Mouse (Mus musculus) intestine, postnatal 0 days (tissue): ENCODE results near the gene Pxmp4. TPM values are rescaled to one million over a fixed set of nuclear protein-coding genes. Genes with fewer than 3 reads are reported as not detected.

Experiments
- ATAC-seq: fragments of 200-750 bp; cut with Nextera tagmentation; 2 replicates; pipeline ENCODE4 v1.8.0; 2017; ENCODE audit warnings: mild to moderate bottlenecking, moderate TSS enrichment, moderate library complexity
- H3K27ac ChIP-seq: fragments of 300-500 bp; sonication (generic); 2 replicates; pipeline ENCODE4 v1.5.1; 2014; ENCODE audit warnings: mild to moderate bottlenecking, low read depth, low read length, moderate library complexity
- H3K27me3 ChIP-seq: fragments of 300-500 bp; sonication (generic); replicated peaks from 2 replicates; pipeline ENCODE4 v1.6.1; 2014; ENCODE audit warnings: low read length, mixed read lengths; ENCODE audit not compliant: control insufficient read depth, insufficient read depth
- H3K36me3 ChIP-seq: fragments of 300-500 bp; sonication (generic); 2 replicates; pipeline ENCODE4 v1.6.1; 2014; ENCODE audit warnings: mild to moderate bottlenecking, moderate library complexity; ENCODE audit not compliant: control insufficient read depth, insufficient read depth
- H3K4me1 ChIP-seq: fragments of 300-500 bp; sonication (generic); replicated peaks from 2 replicates; pipeline ENCODE4 v1.6.1; 2014; ENCODE audit warnings: antibody characterized with exemption, low read length, mixed read lengths; ENCODE audit not compliant: control insufficient read depth, insufficient read depth
- H3K4me2 ChIP-seq: fragments of 300-500 bp; sonication (generic); replicated peaks from 2 replicates; pipeline ENCODE4 v1.6.1; 2014; ENCODE audit warnings: low read depth, mild to moderate bottlenecking, moderate library complexity
- H3K4me3 ChIP-seq: fragments of 300-500 bp; sonication (generic); 2 replicates; pipeline ENCODE4 v1.5.1; 2014; ENCODE audit warnings: low read depth, low read length
- H3K9ac ChIP-seq: fragments of 300-500 bp; sonication (generic); 2 replicates; pipeline ENCODE4 v1.6.1; 2014; ENCODE audit warnings: mild to moderate bottlenecking, low read depth, low read length
- H3K9me3 ChIP-seq: fragments of 300-500 bp; sonication (generic); 2 replicates; pipeline ENCODE4 v1.6.1; 2016; ENCODE audit warnings: mixed run types; ENCODE audit not compliant: control insufficient read depth
- CTCF ChIP-seq: sonication (generic); IDR thresholded peaks from 2 replicates; pipeline ENCODE4 v1.5.1; 2016; ENCODE audit warnings: low read depth, mild to moderate bottlenecking, control low read depth, antibody characterized with exemption, moderate library complexity
- WGBS: fragments of 180-500 bp; shearing (Covaris S2); extraction: QIAGEN DNeasy Blood & Tissue Kit; methylation state at CpG from one replicate; pipeline ENCODE4 v1.1.7; 2014; 5-methylcytosine and 5-hydroxymethylcytosine counted together
- polyA plus RNA-seq: library from polyadenylated mRNA; unstranded; fragments of >200 nt; fragmentation: Nextera tagmentation; extraction: Ambion mirVana; gene quantifications from 2 replicates; pipeline ENCODE4 v1.2.1, GENCODE M21; 2015

Pxmp4 gene
- polyA plus RNA-seq, 1 experiment from 2014 or later: 62.5 TPM

DNA sequence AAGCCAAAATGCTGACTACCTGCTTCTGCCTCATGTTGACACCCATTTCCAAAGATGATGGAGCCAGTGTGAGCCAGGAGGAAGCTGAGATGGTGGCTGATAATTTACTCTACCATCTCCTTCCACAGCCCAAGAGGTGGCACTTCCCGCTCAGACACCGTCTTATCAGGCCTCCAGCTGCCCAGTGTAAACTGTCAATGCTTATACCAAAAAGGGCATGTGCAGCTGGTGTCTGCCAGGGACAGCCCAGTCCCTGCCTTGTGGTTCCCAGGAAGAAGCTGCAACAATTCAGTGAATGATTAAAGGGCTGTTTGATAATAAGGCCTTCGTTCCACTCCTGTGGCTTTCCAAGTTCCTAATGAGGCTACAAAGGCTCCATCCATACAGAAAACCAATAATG is 64.8 kb downstream of the Pxmp4 start:
- 38% methylated on average over 3 of the region's 3 CpGs for WGBS
- Histone ChIP-seq H3K4me1 (no peaks in the 10 kb centered on the region), H3K27ac (no peak overlapping the region), H3K27me3 (no peaks in the 10 kb centered on the region), H3K4me3 (no peak overlapping the region), H3K36me3 (peaks cover 12% of the 10 kb centered on the region), H3K9ac (no peak overlapping the region), H3K4me2 (no peak overlapping the region), H3K9me3 (no peaks in the 10 kb centered on the region)
- ATAC-seq: no peak
- no peak for TF ChIP-seq CTCF

DNA sequence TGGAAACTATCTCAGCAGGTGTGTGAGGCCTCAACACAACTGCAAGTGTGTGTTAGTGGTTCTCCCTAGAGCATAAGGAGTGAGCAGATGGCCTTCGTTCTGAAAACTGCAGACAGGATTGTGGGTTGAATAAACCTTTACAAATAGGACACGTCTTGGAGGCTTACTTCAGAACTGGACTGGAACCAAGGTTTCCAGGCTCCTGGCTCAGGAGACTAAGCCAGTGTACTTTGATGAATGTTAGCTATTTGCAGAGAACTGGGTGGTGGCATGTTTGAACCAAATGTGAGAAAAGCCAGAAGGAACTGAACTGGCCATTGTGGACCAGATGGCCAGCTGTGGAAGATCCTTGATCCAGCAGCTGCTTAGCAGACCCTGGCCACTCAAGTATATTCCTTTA is 65.2 kb downstream of the Pxmp4 start:
- no peak overlapping the region for H3K27ac ChIP-seq
- WGBS: 62% methylated on average over 2 of the region's 2 CpGs
- H3K4me2 ChIP-seq: no peak overlapping the region
- H3K27me3 ChIP-seq: no peaks in the 10 kb centered on the region
- H3K9me3 ChIP-seq: no peaks in the 10 kb centered on the region
- peaks cover 12% of the 10 kb centered on the region for H3K36me3 ChIP-seq
- no peak overlapping the region for H3K4me3 ChIP-seq
- ATAC-seq: no peak
- no peak overlapping the region for H3K9ac ChIP-seq
- TF ChIP-seq CTCF: no peak
- no peaks in the 10 kb centered on the region for H3K4me1 ChIP-seq

Other genes with a start within 250 kb of the Pxmp4 start
- gene Cdk5rap1, start 230.7 kb downstream of the Pxmp4 start, polyA plus RNA-seq: 4.3 and 13.9 TPM in 2 replicates
- gene Snta1, start 195.6 kb downstream of the Pxmp4 start, polyA plus RNA-seq: 4.9 and 7.7 TPM in 2 replicates
- gene Cbfa2t2, start 167.2 kb downstream of the Pxmp4 start, polyA plus RNA-seq: 7.8 and 9.1 TPM in 2 replicates
- gene 1700003F12Rik, start 56.6 kb downstream of the Pxmp4 start, polyA plus RNA-seq: 1.6 and 2.2 TPM in 2 replicates
- not detected in 2 replicates for gene Actl10, start 51.9 kb downstream of the Pxmp4 start, polyA plus RNA-seq
- 0.29 and 0.58 TPM in 2 replicates for gene Necab3, start 44.8 kb downstream of the Pxmp4 start, polyA plus RNA-seq
- 5.5 and 5.9 TPM in 2 replicates for gene E2f1, start 33.8 kb downstream of the Pxmp4 start, polyA plus RNA-seq
- gene Zfp341, start 9.6 kb upstream of the Pxmp4 start, polyA plus RNA-seq: 0.17 and 0.44 TPM in 2 replicates
- 0.26 TPM in 1 of 2 replicates, not detected in the other for gene 4930519P11Rik, start 9.7 kb upstream of the Pxmp4 start, polyA plus RNA-seq
- gene Chmp4b, start 48.0 kb upstream of the Pxmp4 start, polyA plus RNA-seq: 60.8 and 62.4 TPM in 2 replicates
- gene Gm14214, start 166.3 kb upstream of the Pxmp4 start, polyA plus RNA-seq: not detected in 2 replicates
- 20.1 and 20.5 TPM in 2 replicates for gene Raly, start 187.4 kb upstream of the Pxmp4 start, polyA plus RNA-seq
- gene a, start 187.7 kb upstream of the Pxmp4 start, polyA plus RNA-seq: 0.18 TPM in 1 of 2 replicates, not detected in the other